Mouse (Mus musculus): ENCODE measurements at regions not wholly inside any gene's neighbourhood (a gene's known extent, or its start where the extent isn't known, plus 50 kb on each side); places are given as distances from the start of the nearest gene placed in this dataset.

DNA sequence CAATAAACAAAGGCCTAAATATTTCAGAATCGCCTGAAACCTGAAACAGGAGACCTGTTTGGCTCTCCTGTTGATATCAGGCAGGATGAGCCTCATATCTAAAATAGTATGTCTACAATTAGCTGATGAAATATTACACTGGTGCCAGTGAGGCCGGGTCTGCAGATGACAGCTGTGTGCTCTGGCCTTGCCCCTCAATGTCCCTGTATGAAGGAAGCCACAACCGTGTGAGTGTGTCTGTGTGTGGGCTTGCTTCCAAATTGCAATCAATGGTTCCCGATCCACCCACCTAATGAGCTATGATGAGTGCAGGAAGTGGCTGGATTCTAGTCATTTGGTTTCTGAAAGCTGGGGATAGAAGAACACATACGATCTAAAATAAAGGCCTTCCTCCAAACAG is 438.2 kb downstream of the Cbln4 start:
- ATAC-seq, result no peak

DNA sequence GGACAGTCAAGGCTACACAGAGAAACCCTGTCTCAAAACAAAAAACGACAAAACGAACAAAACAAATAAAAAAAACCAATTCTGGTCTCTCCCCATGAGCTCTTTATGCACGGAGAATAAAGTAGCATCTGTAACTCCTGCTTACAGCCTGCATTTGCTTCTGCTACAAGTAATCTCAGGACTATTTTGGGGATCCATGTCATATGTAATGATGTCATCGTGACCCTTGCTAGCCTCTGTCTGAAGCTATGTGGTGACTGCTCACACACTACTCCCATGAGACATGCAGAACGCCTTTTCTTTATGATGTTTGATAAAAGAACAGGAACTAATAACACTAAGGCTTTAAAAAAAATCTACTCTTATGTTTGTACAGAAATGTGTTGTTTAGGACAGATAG is 448.0 kb downstream of the Cbln4 start:
- 76% methylated on average over 5 of the region's 5 CpGs for WGBS
- DNase-seq (ENCODE audit: low spot score), result no peak
- Histone ChIP-seq H3K9me3 (replicated peaks; ENCODE audit: control insufficient read depth, low read length) (no peaks in the 10 kb centered on the region), H3K4me1 (ENCODE audit: control insufficient read depth, insufficient read depth, low read length) (peaks cover 6% of the 10 kb centered on the region; the same call in 1 of the 2 replicates), H3K27ac (ENCODE audit: low read depth, low read length) (no peak overlapping the region), H3K9ac (ENCODE audit: low read length) (no peak overlapping the region), H3K36me3 (ENCODE audit: control insufficient read depth, insufficient read depth, low read length) (no peaks in the 10 kb centered on the region), H3K4me3 (ENCODE audit: low read depth, low read length) (no peak overlapping the region), H3K27me3 (replicated peaks; ENCODE audit: control insufficient read depth, insufficient read depth, low read length) (peaks cover 29% of the 10 kb centered on the region), H3K4me2 (ENCODE audit: low read length) (no peak overlapping the region)
- ATAC-seq, result no peak

More for the DNA sequence above, 438.2 kb downstream of the Cbln4 start:
- H3K36me3 ChIP-seq (ENCODE audit: control insufficient read depth, insufficient read depth, low read length), result no peaks in the 10 kb centered on the region
- no peaks in the 10 kb centered on the region for H3K27me3 ChIP-seq (replicated peaks; ENCODE audit: control insufficient read depth, insufficient read depth, low read length)
- no peak overlapping the region for H3K9ac ChIP-seq (ENCODE audit: low read length)
- H3K4me3 ChIP-seq (ENCODE audit: low read depth, low read length), result no peak overlapping the region
- no peaks in the 10 kb centered on the region for H3K9me3 ChIP-seq (replicated peaks; ENCODE audit: control insufficient read depth, low read length)
- DNase-seq (ENCODE audit: low spot score), result no peak
- 56% methylated on average over 5 of the region's 5 CpGs for WGBS
- no peaks in the 10 kb centered on the region for H3K4me1 ChIP-seq (ENCODE audit: control insufficient read depth, insufficient read depth, low read length)
- no peak overlapping the region for H3K27ac ChIP-seq (ENCODE audit: low read depth, low read length)
- no peak overlapping the region for H3K4me2 ChIP-seq (ENCODE audit: low read length)

DNA sequence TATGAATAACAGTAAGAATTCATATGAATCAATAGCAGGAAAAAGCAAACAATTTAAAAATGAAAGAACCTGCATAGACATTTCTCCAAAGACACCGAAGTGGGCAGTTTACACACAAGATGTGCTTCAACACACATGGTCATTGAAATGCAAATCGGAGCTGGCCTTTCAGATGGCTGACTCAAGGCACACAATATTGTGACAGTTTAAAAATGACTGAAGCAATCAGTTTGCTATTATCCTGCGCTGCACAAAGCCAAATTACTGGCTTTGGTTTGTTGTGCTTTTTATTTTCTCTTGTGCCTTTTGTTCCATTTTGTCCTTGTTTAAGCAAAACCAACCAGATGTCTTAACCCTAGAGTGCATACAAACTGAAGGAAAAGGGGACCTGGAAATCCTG is 449.4 kb downstream of the Cbln4 start:
- no peak overlapping the region for H3K4me3 ChIP-seq (ENCODE audit: low read depth, low read length)
- H3K36me3 ChIP-seq (ENCODE audit: control insufficient read depth, insufficient read depth, low read length), result no peaks in the 10 kb centered on the region
- no peak overlapping the region for H3K27ac ChIP-seq (ENCODE audit: low read depth, low read length)
- no peak overlapping the region for H3K4me2 ChIP-seq (ENCODE audit: low read length)
- H3K27me3 ChIP-seq (replicated peaks; ENCODE audit: control insufficient read depth, insufficient read depth, low read length), result peaks cover 29% of the 10 kb centered on the region
- no peak overlapping the region for H3K9ac ChIP-seq (ENCODE audit: low read length)
- H3K4me1 ChIP-seq (ENCODE audit: control insufficient read depth, insufficient read depth, low read length), result peaks cover 6% of the 10 kb centered on the region; the same call in 1 of the 2 replicates
- 13% methylated on average over 3 of the region's 3 CpGs for WGBS
- H3K9me3 ChIP-seq (replicated peaks; ENCODE audit: control insufficient read depth, low read length), result no peaks in the 10 kb centered on the region
- peak; percentile 55; the same call in 1 of the 2 replicates for ATAC-seq
- peak; percentile 72 for DNase-seq (ENCODE audit: low spot score)

DNA sequence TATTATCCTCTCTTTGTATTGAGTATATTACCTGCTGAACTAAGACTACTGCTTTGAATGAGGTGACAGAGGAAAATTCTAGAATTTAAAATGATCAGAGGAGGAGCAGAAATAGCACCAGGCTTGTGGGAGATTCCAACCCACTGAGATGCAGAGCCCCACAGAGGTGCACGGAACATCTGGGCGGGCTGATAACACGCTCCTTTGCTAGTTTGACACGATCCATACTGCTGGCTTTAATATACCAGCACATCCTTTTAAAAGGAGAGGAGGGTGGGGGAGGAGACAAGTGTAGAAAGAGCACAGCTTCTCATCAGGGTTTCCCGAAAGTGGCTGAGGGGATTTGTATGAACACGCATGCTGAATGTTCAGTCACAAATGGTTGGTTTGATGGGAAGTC is 451.0 kb downstream of the Cbln4 start:
- H3K9me3 ChIP-seq (replicated peaks; ENCODE audit: control insufficient read depth, low read length), result no peaks in the 10 kb centered on the region

DNA sequence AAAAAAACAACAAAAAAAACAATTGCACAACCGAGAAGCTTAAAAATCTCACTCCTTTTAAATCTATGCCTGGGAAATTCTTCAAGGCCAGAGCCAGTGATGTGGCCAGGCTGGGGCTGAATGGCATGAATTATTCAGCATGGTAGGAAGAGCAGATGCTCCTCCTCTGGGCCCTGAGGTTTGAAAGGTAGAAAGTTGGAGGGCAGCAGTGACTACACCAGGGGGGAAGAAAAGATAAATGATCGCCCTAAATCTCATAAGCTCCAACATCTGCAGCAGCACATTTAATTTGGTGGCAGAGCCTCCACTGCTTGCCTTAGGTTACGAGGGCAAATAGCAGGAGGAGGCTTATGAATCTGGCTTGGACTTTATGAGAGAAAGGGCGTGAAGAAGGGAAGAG is 455.1 kb downstream of the Cbln4 start:
- ATAC-seq, result no peak
- 75% methylated on average over 4 of the region's 4 CpGs for WGBS
- no peak overlapping the region for H3K27ac ChIP-seq (ENCODE audit: low read depth, low read length)
- DNase-seq (ENCODE audit: low spot score), result peak; percentile 23
- peaks cover 10% of the 10 kb centered on the region; the same call in 1 of the 2 replicates for H3K27me3 ChIP-seq (replicated peaks; ENCODE audit: control insufficient read depth, insufficient read depth, low read length)
- peaks cover 4% of the 10 kb centered on the region; the same call in 1 of the 2 replicates for H3K4me1 ChIP-seq (ENCODE audit: control insufficient read depth, insufficient read depth, low read length)
- H3K36me3 ChIP-seq (ENCODE audit: control insufficient read depth, insufficient read depth, low read length), result no peaks in the 10 kb centered on the region
- H3K9me3 ChIP-seq (replicated peaks; ENCODE audit: control insufficient read depth, low read length), result no peaks in the 10 kb centered on the region
- H3K4me3 ChIP-seq (ENCODE audit: low read depth, low read length), result no peak overlapping the region
- H3K4me2 ChIP-seq (ENCODE audit: low read length), result no peak overlapping the region
- H3K9ac ChIP-seq (ENCODE audit: low read length), result no peak overlapping the region

More for the DNA sequence above, 451.0 kb downstream of the Cbln4 start:
- ATAC-seq (no peak), DNase-seq (ENCODE audit: low spot score) (no peak)
- Histone ChIP-seq H3K9ac (ENCODE audit: low read length) (no peak overlapping the region), H3K4me1 (ENCODE audit: control insufficient read depth, insufficient read depth, low read length) (peaks cover 10% of the 10 kb centered on the region; the same call in 1 of the 2 replicates), H3K27me3 (replicated peaks; ENCODE audit: control insufficient read depth, insufficient read depth, low read length) (peaks cover 29% of the 10 kb centered on the region), H3K4me3 (ENCODE audit: low read depth, low read length) (no peak overlapping the region), H3K36me3 (ENCODE audit: control insufficient read depth, insufficient read depth, low read length) (no peaks in the 10 kb centered on the region), H3K4me2 (ENCODE audit: low read length) (no peak overlapping the region), H3K27ac (ENCODE audit: low read depth, low read length) (no peak overlapping the region)
- WGBS, result 92% methylated on average over 6 of the region's 6 CpGs

DNA sequence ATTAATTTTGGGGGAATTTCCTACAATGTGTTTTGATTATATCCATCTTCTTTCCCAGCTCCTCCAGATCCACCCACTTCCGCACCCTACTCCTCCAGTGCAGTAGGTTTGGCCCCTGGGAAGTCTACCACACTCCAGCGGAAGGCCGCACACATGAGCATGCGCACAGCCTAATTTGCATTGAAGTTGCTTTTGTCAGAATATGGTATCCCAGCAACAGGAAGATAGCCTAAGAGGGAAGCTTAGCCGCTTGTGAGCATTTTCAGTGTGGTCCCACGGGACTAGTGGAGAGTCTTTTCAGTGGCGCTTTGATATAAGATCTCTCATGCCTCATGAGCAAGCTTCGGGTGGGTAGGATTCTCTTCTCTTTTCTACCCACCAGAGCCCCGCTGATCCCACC is 455.6 kb downstream of the Cbln4 start:
- no peak overlapping the region for H3K9ac ChIP-seq (ENCODE audit: low read length)
- H3K27me3 ChIP-seq (replicated peaks; ENCODE audit: control insufficient read depth, insufficient read depth, low read length), result peaks cover 10% of the 10 kb centered on the region; the same call in 1 of the 2 replicates
- H3K4me3 ChIP-seq (ENCODE audit: low read depth, low read length), result no peak overlapping the region
- H3K27ac ChIP-seq (ENCODE audit: low read depth, low read length), result no peak overlapping the region
- H3K9me3 ChIP-seq (replicated peaks; ENCODE audit: control insufficient read depth, low read length), result no peaks in the 10 kb centered on the region
- 46% methylated on average over 9 of the region's 9 CpGs for WGBS
- peak; percentile 46; the same call in 1 of the 2 replicates for ATAC-seq
- peaks cover 4% of the 10 kb centered on the region; the same call in 1 of the 2 replicates for H3K4me1 ChIP-seq (ENCODE audit: control insufficient read depth, insufficient read depth, low read length)
- H3K4me2 ChIP-seq (ENCODE audit: low read length), result no peak overlapping the region
- DNase-seq (ENCODE audit: low spot score), result peak; percentile 72
- no peaks in the 10 kb centered on the region for H3K36me3 ChIP-seq (ENCODE audit: control insufficient read depth, insufficient read depth, low read length)

DNA sequence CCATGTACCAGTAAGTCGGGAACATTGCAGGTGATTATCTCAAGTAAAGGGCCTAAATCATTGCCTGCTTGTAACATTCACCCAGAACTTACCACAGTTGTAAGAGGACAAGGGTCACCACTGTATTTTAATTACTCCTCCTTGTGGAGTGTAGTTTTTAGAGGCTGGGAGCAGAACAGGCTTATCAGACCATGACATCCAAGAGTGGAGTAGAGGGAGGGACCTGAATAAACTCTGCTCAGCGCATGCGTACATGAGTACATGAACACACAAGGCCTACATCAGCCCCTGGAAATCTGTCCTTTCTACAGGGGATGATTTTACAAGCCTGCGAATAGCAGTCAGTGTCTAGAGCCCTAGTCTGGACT is 456.4 kb downstream of the Cbln4 start:
- Histone ChIP-seq H3K4me1 (ENCODE audit: control insufficient read depth, insufficient read depth, low read length) (peaks cover 4% of the 10 kb centered on the region; the same call in 1 of the 2 replicates), H3K9me3 (replicated peaks; ENCODE audit: control insufficient read depth, low read length) (no peaks in the 10 kb centered on the region), H3K27ac (ENCODE audit: low read depth, low read length) (no peak overlapping the region), H3K4me2 (ENCODE audit: low read length) (no peak overlapping the region), H3K27me3 (replicated peaks; ENCODE audit: control insufficient read depth, insufficient read depth, low read length) (0 out of 2 replicates have a peak, but pooled peaks cover 3% of the 10 kb centered on the region), H3K9ac (ENCODE audit: low read length) (no peak overlapping the region), H3K36me3 (ENCODE audit: control insufficient read depth, insufficient read depth, low read length) (no peaks in the 10 kb centered on the region), H3K4me3 (ENCODE audit: low read depth, low read length) (no peak overlapping the region)
- no peak for ATAC-seq
- 98% methylated on average over 4 of the region's 4 CpGs for WGBS
- no peak for DNase-seq (ENCODE audit: low spot score)

DNA sequence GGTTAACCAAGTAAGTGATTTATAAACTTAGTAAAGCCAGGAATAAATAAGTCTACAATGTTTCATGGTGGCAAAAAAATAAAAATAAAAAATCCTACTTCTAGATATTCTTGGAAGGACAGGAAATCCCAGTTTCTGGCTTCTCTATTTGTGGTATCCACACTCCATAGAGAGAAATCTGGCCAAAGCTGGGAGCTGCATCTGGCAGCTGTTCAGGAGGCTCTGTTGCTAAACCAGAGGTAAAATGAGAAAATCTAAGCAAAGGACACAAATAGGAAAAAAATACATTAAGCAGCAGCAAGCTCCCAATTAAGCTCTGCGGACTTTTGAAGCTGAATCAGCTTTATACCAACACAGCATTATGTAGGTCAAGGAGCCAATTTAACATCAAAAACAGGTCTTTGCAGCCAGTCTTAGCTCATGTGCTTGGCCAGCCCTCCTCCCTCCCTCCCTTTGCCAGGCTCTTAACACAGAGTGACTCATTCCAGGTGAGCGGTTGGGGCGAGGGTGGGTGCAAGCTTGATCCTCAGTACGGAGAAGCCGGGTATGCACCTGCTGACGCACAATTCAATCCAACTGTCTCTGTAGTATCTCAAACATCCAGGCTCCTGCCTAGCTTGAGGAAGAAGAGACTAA is 456.9 kb downstream of the Cbln4 start:
- 87% methylated on average over 6 of the region's 6 CpGs for WGBS
- Histone ChIP-seq H3K4me1 (ENCODE audit: control insufficient read depth, insufficient read depth, low read length) (peaks cover 4% of the 10 kb centered on the region; the same call in 1 of the 2 replicates), H3K9me3 (replicated peaks; ENCODE audit: control insufficient read depth, low read length) (no peaks in the 10 kb centered on the region), H3K27ac (ENCODE audit: low read depth, low read length) (no peak overlapping the region), H3K9ac (ENCODE audit: low read length) (no peak overlapping the region), H3K27me3 (replicated peaks; ENCODE audit: control insufficient read depth, insufficient read depth, low read length) (0 out of 2 replicates have a peak, but pooled peaks cover 2% of the 10 kb centered on the region), H3K4me2 (ENCODE audit: low read length) (no peak overlapping the region), H3K36me3 (ENCODE audit: control insufficient read depth, insufficient read depth, low read length) (no peaks in the 10 kb centered on the region), H3K4me3 (ENCODE audit: low read depth, low read length) (no peak overlapping the region)
- ATAC-seq (no peak), DNase-seq (ENCODE audit: low spot score) (no peak)

DNA sequence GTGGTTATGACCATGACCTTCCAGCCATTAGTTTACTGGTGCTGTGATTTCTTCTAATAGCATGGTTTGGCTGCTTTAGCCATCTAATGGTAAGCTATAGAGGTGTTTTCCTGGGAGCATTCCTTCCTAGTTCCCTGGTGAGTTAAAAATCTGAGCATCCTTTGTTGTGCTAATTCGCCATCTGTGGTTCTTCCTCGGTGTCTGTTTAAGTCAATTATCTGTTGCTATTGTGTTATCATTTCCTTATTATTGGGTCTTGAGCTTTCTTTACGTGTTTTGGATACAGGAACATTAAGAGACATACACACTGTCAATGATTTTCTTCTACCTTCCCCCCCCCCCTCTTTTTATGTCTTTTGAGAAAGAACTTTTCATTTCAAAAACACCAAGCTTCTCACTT is 468.9 kb downstream of the Cbln4 start:
- Histone ChIP-seq H3K4me3 (ENCODE audit: low read depth, low read length) (no peak overlapping the region), H3K4me1 (ENCODE audit: control insufficient read depth, insufficient read depth, low read length) (no peaks in the 10 kb centered on the region), H3K27ac (ENCODE audit: low read depth, low read length) (no peak overlapping the region), H3K27me3 (replicated peaks; ENCODE audit: control insufficient read depth, insufficient read depth, low read length) (no peaks in the 10 kb centered on the region), H3K9ac (ENCODE audit: low read length) (no peak overlapping the region), H3K36me3 (ENCODE audit: control insufficient read depth, insufficient read depth, low read length) (no peaks in the 10 kb centered on the region), H3K9me3 (replicated peaks; ENCODE audit: control insufficient read depth, low read length) (0 out of 2 replicates have a peak, but pooled peaks cover 2% of the 10 kb centered on the region), H3K4me2 (ENCODE audit: low read length) (no peak overlapping the region)
- 25% methylated on average over 3 of the region's 3 CpGs for WGBS
- DNase-seq (ENCODE audit: low spot score), result no peak
- no peak for ATAC-seq

Measured in forebrain, embryonic 14.5 days (tissue).